Mouse (Mus musculus): ENCODE results near the gene Cyp4a30b.
"Not testable (repeated sequence)": the region's sequence is repeated elsewhere in the genome, so short reads cannot be mapped to it uniquely, and the experiment has no call there.

Cyp4a30b gene

DNA sequence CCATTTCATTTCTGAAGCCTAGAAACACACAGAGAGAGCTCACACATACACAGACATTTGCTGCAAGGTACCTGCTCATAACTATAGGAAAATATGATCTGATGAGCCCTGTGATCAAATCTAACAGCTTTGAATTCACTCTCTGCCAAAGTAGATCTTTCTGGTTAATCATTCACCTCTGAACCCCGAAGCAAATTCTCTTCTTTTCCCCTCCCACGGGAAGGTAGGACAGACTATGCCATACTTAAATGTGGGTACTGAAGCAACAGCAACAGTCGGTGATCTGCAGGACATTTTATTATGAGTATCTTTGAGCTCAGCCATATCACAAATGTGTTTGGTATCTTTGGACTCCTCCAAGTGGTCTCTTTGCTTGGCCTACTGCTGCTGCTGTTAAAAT is at the start of gene Cyp4a30b:
TSS of gene Cyp4a30b (plus strand) at position 301 of the 400 bp plus-strand sequence.
- DNase-seq (ENCODE audit: low read depth, low spot score), result no peak

DNA sequence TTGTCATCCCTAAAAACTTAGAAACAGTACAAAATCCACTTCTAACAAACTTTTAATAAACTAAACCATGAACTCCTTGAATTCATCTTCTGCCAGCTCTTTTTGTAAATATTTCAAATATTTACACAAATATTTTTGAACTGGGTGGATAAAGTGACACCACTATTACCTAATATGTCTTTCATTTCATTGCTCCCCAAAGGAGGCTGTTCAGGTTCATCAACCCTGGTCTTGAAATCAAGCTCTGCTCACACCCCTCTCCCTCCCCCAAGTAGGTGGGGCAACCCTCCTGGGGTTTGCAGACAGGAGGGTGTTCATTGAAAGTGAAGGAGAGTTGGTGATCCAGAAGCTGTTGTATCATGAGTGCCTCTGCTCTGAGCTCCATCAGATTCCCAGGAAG is 41.1 kb upstream of the Cyp4a30b start, which contains the start of gene Cyp4a12b:
TSS of gene Cyp4a12b (plus strand) at position 301 of the 400 bp plus-strand sequence.
- DNase-seq (ENCODE audit: low read depth, low spot score), result not testable (repeated sequence)

DNA sequence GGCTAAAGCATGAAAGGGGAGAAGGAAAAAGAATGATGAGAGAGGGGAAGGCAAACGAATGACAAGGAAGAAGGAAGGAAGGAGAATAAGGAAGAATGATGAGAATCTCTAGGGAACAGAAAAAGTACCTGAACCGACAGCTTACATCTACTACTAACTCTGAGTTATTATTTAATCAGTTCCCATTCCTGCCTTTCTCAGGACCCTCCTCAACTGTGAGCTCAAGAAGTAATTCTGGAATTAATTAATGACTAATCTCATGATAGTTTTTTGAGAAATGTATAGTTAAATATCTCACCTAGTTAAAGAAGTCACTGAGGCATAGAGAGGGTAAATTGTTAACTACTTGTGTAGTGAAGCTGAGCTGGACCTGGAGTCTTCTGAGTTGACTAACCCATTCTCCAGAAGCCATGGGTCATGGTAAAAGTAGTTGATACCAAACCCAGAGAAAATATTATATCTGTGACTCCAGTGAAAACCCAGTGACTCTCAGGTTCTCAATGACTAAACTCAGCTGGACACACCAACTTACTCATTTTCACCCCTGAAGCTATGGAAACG is 1.7 kb upstream of the Cyp4a30b start:
- no peak for DNase-seq (ENCODE audit: low read depth, low spot score)

DNA sequence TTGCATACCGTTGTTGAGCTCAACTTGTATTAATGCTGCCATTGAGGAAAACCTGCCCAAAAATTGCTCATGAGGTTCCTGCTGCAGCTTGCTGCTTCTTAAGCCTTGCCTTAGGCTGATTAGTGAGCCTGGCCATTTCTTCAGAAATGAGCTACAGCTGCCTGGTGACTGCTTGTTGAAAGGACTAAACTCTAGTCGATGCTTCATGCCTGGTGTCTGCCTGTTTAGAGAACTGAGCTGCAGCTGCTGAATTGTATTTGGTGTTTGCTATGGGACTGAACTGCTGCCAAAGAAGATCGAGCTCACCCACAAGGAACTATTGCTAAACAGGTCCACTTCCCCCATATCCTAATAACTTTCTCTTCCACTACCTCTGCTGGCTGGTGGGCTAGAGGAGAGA is 21.2 kb downstream of the Cyp4a30b start:
- not testable (repeated sequence) for DNase-seq (ENCODE audit: low read depth, low spot score)

DNA sequence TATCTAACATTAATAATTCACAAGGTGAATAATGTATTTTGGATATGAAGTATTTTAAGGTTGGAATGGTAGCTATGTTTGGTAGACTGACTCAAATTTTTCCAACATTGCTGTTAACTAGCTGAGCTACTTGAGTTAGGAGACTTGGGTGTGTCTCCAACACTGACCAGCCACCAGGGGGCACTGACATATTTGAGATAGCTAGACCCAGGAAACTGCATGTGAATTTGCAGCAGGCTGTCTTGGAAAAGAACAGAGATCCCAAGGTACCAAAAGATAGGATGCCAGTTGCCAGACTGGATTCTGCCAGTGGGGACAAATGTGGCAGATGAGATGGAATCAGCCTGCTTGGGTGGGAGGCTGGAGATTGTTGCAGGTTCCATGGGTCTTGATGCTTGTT is 23.6 kb downstream of the Cyp4a30b start:
- not testable (repeated sequence) for DNase-seq (ENCODE audit: low read depth, low spot score)

DNA sequence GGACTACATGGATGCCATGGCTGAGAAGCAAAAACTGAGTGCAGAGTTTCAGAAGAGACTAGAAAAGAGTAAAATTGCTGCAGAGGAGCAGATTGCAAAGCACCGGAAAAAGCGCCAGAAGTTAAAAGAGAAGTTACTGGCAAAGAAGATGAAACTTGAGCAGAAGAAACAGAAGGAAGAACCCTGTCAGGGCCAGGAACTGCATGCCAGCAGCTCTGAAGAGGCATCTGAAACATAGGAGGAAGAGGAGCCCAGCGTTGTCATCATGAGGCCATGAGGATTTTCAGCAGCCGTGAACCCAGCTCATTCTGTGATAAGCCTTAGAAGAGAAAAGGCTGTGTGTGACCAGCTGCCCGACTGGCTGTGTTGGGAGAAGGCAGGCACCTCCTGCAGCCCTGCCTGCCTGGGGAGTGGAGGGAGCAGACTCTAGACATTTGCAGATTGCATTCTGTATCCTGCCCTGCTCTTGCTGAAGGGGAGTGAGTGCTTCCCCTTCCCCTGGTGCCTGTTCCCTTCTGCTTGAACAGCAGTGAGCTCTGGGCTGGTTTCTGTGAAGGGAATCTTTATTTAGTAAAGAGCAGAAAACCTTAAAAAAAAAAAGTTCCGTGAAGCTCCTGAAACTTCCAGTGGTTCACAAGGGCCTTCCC is 28.7 kb downstream of the Cyp4a30b start:
- DNase-seq (ENCODE audit: low read depth, low spot score), result no peak

DNA sequence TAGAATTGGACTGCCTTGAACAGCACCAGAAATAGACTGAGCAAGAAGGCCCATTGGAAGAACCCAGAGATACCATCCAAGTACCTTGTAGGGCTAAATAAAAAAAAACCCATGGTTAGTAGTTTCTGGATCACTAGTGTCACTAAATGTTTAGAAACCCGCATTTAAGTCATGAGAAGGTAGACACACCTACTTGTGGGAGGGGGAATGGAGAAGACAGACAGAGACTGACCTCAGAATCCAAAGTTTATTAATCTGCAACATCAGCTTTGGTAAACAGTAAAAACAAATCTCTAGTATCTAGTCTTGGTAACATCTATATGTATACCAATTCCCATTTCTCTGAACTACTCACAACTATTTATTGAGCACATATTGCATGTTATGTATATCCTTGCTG is 43.6 kb downstream of the Cyp4a30b start, which contains the start of gene Cyp4a14:
TSS of gene Cyp4a14 (minus strand) at position 142 of the 400 bp plus-strand sequence.
- no peak for DNase-seq (ENCODE audit: low read depth, low spot score)

DNA sequence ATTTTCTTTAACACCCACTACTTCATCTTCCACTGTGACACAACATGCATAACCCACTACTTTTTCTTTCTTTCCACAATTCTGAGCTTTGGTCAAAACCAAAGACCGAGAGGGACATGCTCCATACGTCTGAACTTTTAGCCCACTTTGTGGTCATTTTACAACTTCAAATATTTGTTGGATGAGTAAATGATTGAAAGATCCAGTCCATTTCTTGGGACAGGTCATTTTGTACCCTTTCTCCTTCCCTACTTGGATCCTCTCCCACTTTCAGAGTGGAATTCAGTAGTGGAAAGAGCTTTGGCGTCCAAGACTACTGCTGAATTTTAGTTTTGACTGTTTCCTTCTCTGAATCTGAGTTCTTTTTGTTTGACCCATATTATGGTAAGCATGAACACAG is 45.1 kb downstream of the Cyp4a30b start:
- DNase-seq (ENCODE audit: low read depth, low spot score), result no peak

DNA sequence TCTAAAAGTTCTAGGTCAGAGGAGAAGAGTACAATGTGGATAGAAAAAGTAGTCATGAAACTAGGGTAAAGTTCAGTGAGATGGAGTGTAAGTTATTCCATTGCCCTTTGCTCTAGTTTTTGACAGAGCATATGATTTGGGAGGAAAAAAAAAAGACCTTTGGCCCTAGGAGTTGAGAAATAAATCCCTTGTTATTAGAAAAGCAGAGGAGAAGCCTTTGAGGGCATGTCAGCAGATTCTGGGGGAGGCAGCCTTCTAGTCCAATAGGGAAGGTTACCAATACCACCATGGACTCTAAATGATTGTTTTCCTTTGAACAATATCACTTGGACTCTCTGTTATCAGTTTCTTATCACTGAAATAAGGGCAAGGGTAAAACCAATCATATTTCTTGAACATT is 61.6 kb downstream of the Cyp4a30b start:
- not testable (repeated sequence) for DNase-seq (ENCODE audit: low read depth, low spot score)

DNA sequence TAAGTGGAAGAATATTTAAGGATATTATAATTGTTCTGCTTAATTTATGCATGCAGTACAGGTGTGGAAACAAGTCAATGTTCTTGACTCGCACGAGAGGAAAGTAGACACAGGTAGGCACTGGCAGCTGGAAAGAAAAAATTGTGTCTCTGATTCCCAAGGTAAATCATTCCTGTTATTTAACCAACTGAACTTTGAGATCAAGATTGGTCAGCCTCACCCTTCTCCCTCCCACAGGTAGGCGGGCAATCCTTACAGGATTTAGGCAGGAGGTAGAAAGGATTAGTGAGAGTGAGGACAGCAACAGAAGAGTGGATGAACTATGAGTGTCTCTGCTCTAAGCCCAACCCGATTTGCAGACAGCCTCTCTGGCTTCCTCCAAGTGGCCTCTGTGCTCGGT is 65.6 kb downstream of the Cyp4a30b start, which contains the start of gene Cyp4a10:
TSS of gene Cyp4a10 (plus strand) at position 265 of the 400 bp plus-strand sequence.
- not testable (repeated sequence) for DNase-seq (ENCODE audit: low read depth, low spot score)

DNA sequence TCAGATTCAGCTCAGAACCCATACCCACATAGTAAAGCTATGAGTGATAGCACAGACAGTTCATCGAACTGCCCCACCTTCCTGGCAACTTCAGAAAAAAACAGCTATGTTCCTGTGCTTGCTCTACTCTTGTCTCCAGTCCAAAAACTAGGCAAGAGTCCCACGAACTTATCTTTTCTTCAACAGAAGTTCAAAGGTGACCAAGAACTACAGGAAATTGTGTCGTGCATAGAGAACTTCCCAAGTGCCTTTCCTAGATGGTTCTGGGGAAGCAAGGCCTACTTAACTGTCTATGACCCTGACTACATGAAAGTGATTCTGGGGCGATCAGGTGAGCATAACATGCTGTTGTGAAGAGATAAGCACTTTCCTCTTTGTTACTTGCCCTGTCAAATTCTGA is 67.0 kb downstream of the Cyp4a30b start:
- no peak for DNase-seq (ENCODE audit: low read depth, low spot score)
